Mouse (Mus musculus) frontal cortex, postnatal 14 days (tissue): ENCODE measurements at regions not wholly inside any gene's neighbourhood (a gene's known extent, or its start where the extent isn't known, plus 50 kb on each side); places are given as distances from the start of the nearest gene placed in this dataset.

ENCODE experiments used
- DNase-seq, 2 experiments: peaks; one replicate each; pipeline ENCODE4 v3.0.0; 2022; ENCODE audit warnings: low spot score in 2 of 2

DNA sequence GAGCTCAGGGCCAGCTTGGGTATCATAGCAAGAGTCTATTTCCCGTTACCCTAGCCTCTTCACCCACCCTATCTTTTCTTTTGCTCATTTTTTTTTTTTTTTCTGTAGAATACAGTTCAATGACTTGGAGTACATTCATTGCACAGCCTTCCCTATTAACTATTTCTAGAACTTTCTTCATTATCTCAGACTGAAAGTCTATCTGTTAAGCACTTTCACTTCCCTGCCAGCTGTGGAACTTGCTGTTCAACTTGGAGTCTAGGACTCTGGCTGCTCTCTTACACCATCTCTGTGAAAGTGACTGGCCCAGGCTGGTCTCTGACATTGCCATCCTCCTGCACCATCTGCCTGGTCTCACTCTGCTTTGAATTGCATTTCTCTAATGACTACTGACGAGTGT lies 1134.6 kb upstream of the A1bg start:
- no peak for DNase-seq

DNA sequence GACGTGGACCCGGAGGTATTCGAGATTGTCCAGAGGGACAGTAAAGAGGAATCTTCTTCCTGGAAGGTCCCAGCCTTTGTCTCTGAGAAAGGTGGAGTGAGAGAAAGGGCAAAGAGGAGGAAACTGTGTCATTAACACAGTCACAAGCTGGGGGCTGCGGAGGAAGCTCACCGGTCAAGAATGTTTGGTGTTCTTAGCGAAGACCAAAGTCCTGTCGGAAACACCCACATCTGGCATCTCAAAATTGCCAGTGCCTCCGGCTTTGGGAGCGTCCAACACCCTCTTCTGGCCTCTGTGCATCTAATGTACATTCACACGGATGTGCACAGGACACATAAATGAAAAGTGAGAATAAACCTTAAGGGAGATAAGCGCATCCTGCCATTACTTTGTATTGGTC lies 1134.1 kb upstream of the A1bg start:
- DNase-seq: no peak

DNA sequence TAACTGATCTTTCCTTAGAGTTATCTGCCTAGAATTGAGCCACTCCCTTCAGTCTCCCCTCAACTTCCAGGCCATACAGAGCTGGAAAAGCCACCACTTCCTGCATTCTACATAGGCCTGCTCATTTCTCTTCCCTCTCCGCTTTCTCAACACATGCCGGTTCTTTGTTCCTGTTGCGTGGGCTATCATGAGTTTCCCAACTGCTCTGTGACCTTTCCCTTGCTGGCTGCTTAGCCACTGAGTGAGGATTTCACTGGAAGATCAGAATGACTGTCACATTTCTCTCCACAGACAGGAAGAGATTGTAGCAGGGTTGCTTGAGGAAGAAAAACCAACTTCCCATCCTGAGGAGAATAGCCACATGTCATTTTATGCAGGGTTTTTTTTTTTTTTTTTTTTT lies 1133.6 kb upstream of the A1bg start:
- no peak for DNase-seq

DNA sequence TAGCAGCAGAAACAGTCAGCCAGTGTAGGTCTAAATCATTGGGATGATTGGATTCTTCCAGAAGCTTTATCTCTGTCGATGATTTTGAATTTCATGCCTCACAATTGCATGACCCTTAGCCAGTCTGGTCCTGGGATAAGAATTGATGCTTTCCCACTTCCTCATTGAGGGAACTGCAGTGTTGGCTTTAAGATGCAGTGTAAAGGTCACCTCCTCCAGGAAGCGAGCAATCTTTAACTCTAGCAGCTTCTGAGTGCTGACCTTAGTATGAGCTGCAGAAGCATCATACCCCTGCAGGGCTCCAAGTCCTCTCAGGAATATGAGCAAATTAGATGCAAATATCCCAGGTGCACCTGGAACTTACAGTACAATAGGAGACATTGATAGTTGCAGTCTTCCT lies 1132.2 kb upstream of the A1bg start:
- no peak for DNase-seq

DNA sequence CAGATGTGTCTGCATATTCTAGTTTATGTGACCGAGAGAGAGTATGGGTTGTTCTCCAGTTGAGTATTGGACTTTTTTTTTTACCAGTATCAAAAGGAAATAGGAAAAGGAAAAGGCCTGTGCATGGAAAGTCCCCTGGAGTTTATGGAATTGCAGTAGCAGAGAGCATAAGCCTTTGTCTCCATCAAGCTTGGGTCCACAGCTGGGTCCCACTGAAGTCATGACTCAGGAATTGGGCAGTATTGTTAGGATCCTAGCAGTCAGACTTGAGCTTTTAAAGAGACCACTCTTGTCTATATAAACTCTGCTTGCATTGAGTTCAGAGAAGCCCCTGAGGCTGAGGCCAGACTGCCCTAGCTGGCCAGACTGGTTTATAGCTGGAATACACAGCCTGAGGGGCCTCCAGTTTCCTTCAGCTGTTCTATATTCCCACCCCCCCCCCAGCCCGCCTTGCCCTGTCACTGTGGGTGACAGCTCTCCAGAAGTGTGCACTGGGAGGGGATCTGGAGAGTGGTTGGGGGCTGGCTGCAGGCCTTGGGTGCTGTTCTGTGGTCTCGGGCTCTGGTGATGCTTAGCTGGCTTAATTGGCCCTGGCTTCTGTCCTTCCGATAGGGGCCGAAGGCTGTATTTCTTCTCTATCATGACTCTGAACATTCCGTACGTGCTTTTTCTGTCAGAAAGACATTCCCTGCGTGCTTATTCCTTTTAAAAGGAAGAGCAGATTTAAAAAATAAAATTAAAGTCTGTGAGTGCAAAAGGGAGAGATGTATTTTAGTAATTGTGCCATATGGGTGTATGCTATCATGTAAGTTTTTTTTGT lies 1130.8 kb upstream of the A1bg start:
- no peak for DNase-seq

DNA sequence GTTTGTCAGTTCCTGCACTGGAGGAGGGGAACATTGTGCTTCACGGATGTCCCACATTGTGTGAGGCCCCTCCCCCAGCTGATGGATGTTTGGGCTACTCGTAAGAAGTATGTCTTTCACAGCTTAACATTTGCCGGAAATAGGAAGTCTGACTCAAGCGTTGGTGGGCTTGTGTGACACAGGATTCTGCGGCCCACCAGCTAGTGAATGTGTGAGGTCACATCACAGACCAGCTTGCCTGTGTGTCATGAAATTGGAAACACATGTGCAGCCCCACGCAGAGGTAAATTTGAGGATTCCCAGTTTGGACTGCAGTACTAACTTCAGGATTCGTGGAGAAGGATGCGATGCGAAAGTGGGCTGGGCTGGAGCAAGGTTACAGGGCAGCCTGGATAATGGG lies 1126.6 kb upstream of the A1bg start:
- DNase-seq: no peak

DNA sequence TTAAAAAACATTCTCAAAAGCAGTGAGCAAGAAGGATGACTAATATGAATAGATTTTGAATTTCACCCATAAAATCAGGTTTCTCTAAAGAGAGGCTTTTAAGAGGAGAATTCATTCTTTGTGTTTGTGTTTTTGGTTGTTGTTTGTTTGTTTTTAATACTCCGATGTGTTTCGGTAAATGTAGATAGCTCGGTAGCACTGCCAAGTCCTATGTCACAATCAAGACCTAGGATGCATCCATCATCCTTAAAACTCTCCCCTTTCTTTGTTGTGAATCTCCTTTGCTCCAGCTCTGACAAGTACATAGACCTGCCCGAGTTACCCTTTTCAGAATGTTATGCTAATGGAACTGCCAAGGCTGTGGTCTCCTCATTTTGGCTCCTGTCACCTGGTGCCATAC lies 1126.2 kb upstream of the A1bg start:
- DNase-seq: no peak

DNA sequence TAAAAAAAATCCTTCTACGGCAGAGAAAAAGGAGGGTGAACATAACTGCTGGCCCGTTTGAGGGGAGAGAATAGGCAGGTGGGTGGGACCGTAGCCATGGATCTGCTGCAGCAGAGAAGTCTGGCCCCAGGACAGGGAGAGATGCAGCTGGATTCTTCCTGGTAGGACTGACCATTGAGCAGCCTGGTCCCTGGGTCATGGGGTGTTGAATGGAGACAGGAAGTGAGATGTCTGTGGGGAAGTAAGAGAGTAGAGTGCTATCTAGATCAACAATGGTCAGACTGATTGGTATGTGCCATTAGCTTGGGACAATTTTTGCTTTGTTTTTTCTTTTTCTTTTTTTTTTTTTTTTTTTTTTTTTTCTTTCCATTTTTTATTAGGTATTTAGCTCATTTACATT lies 1123.5 kb upstream of the A1bg start:
- DNase-seq: no peak

DNA sequence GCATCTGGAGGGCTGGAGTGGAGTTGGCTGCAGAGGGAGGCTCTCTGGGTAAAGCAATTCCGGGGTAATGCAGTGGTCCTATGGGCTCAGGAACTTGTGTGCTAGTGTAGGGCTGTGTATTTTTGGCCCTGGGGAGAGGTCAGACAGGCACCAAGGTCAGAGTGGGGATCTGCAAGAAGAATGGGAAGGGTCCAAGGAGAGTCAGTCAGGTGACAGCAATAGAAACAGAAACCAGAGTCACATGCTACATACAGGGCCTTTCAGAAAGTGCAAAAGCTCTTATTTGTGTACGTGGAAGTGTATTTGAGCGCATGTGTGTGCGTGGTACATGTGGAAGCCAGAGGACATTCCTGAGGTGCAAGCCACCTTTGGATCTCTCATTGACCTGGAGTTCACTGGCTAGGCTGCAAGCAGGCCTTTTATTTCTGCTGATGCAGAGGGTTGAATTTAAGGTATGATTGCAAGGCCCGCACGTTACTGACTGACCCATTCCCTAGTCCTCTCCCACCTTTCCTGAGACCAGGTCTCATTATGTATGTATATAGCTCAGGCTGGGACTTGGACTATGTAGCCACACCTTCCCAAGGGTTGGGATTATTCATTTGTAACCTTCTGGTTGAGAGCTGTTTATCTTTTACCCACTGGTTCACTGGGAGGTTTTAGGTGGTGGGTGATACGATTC lies 1122.0 kb upstream of the A1bg start:
- DNase-seq: no peak

DNA sequence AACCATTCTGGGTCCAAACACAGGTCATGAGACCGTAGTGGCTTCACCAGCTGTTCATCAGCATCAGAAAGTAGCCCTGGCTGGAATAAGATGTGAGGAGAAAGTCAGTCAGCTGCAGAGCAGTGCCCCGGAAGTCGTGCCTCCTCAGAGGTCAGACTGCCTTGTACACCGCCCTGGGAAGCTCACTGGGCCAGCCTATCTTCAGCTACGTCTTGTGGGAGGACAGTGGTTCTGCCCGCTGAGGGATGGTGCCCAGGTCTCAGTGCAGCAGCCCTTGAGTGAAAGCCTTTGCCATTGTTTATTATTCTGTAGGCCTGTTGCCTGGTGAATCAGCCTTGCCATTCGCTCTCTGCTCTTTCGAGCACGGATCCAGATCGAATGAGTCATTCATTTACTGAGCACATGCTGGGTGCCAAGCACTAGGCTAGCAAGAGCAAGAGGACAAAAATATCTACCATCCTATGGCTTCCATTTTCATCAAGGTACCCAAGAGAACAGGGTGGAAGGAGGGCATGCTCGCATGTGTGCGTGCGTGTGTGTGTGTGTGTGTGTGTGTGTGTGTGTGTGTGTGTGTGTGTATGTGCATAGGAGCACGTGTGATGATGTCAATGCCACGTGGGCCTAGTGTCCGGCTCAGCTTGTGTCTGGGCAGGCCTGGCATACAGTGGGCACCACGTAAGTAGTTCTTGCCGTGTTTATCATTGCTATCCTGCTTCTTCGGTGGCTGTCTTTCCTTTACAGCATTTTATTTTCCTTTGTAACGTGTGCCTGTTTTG lies 1121.0 kb upstream of the A1bg start:
- DNase-seq: peak in 1 of 2 experiments; percentile 21

DNA sequence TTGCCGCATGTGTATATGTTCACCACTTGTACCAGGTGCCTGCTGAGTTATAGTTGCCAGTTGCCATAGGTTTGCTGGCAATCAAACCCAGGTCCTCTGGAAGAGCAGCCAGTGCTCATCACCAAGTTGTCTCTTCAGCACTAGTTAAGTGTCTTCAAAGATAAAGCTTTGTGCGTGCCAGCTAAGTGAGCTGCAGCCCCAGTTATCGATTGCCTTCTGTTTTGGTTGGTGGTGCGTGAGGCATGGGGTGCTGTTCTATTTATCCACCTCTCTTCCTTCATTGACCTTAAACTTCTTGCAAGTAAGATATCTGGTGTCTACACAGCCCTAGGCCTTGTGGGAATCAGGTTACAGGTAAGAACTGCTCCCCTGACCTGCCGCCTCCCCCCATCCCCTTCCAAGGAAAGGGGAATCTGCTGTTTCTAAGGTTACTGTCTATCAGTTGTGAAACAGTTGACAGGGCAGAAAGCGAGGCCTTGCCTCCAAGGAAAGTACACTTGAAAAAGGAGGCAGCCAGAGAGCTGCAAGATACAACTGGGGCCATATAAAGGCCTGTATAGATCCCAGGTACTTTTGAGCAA lies 1120.2 kb upstream of the A1bg start:
- no peak for DNase-seq
